Mouse (Mus musculus) kidney, postnatal 0 days (tissue): ENCODE results near the gene Slf2. TPM values are rescaled to one million over a fixed set of nuclear protein-coding genes. Genes with fewer than 3 reads are reported as not detected.
A peak's percentile ranks its signal among the peaks of the same experiment; 100 is the strongest.

Experiments used
- ATAC-seq: fragments of 200-750 bp; cut with Nextera tagmentation; replicated peaks from 2 replicates; pipeline ENCODE4 v1.8.0; 2017; ENCODE audit warnings: low read depth, moderate number of reproducible peaks, moderate TSS enrichment, moderate library complexity; ENCODE audit not compliant: low FRiP score
- DNase-seq: peaks from one replicate; pipeline ENCODE4 v3.0.0-alpha.2; 2016; ENCODE audit warnings: low spot score
- H3K27ac ChIP-seq: fragments of 300-500 bp; sonication (generic); 2 replicates; pipeline ENCODE4 v1.5.1; 2014; ENCODE audit warnings: mild to moderate bottlenecking
- H3K27me3 ChIP-seq: fragments of 300-500 bp; sonication (generic); 2 replicates; pipeline ENCODE4 v1.6.1; 2014; ENCODE audit warnings: low read length, mixed read lengths; ENCODE audit not compliant: insufficient read depth
- H3K36me3 ChIP-seq: fragments of 300-500 bp; sonication (generic); 2 replicates; pipeline ENCODE4 v1.6.1; 2014; ENCODE audit warnings: low read length, mixed read lengths; ENCODE audit not compliant: insufficient read depth
- H3K4me1 ChIP-seq: fragments of 300-500 bp; sonication (generic); replicated peaks from 2 replicates; pipeline ENCODE4 v1.6.1; 2014; ENCODE audit warnings: antibody characterized with exemption, low read length, mixed read lengths; ENCODE audit not compliant: insufficient read depth
- H3K4me2 ChIP-seq: fragments of 300-500 bp; sonication (generic); 2 replicates; pipeline ENCODE4 v1.6.1; 2014; ENCODE audit warnings: mild to moderate bottlenecking, low read length, moderate library complexity, mixed read lengths
- H3K4me3 ChIP-seq: fragments of 300-500 bp; sonication (generic); replicated peaks from 2 replicates; pipeline ENCODE4 v1.5.1; 2014; ENCODE audit warnings: low read depth, low read length
- H3K9ac ChIP-seq: fragments of 300-500 bp; sonication (generic); 2 replicates; pipeline ENCODE4 v1.6.1; 2014; ENCODE audit warnings: low read depth, low read length
- H3K9me3 ChIP-seq: fragments of 300-500 bp; sonication (generic); replicated peaks from 2 replicates; pipeline ENCODE4 v1.6.1; 2016; ENCODE audit warnings: low read length, inconsistent platforms, mixed read lengths
- CTCF ChIP-seq: IDR thresholded peaks from 2 replicates; pipeline ENCODE4 v1.5.1; 2016; ENCODE audit warnings: antibody characterized with exemption, low read depth, mild to moderate bottlenecking, moderate library complexity
- WGBS: fragments of 180-500 bp; shearing (Covaris S2); extraction: QIAGEN DNeasy Blood & Tissue Kit; methylation state at CpG from one replicate; pipeline ENCODE4 v1.1.7; 2014; 5-methylcytosine and 5-hydroxymethylcytosine counted together
- polyA plus RNA-seq: library from polyadenylated mRNA; unstranded; fragments of >200 nt; fragmentation: Nextera tagmentation; extraction: Ambion mirVana; gene quantifications from 2 replicates; pipeline ENCODE4 v1.2.1, GENCODE M21; 2015

The Slf2 gene
- polyA plus RNA-seq = 19.4 and 21.7 TPM in 2 replicates

- ATAC-seq (peak; percentile 96), DNase-seq (peak; percentile 99)
- Histone ChIP-seq H3K4me3 (peak within 1 kb of the TSS; percentile 70), H3K27me3 (no peaks in the 10 kb centered on the region), H3K9ac (peak within 1 kb of the TSS; percentile 59), H3K4me2 (peak within 1 kb of the TSS; percentile 55), H3K36me3 (peaks cover 11% of the 10 kb centered on the region; the same call in 1 of the 2 replicates), H3K9me3 (no peaks in the 10 kb centered on the region), H3K4me1 (peaks cover 3% of the 10 kb centered on the region), H3K27ac (peak within 1 kb of the TSS; percentile 86)
- WGBS = under 1% methylated on average over 54 of the region's 55 CpGs
- peak; percentile 59 for TF ChIP-seq CTCF
These were observed at the start of gene Slf2 for GRCm38 (mm10) chr19:44930744-44931453. TSS of gene Slf2 (plus strand) at chr19:44931151.

DNA sequence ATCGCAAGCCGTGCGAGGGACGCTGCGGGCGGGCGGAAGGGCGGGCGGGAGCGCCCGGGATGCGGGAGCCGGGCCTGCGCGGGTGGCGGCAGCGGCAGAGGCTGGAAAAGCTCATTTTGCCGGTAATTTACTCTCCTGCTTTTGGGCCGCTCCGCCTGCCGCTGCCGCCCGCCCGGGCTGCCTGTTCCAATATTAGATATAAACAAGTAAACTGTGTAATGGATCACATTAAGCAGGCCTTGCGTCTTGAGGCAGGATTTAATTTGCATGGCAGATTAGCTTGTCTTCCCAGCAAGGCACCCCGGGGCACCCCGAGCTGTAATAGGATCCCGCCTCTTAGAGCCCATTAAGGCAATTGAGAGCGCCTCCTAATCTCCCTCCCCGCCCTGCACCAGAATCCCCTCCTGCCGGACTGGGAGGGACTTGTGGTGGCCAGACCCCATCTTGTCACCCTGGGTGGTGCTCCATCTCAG is 48.4 kb upstream of the Slf2 start:
- 0 out of 2 replicates have a peak, but pooled peaks have one; percentile 29 for ATAC-seq

GRCm38 (mm10) chr19:44884331-44884730 is 46.6 kb upstream of the Slf2 start:
- no peak overlapping the region for H3K27ac ChIP-seq
- H3K4me1 ChIP-seq = peaks cover 4% of the 10 kb centered on the region; the same call in 1 of the 2 replicates
- no peak for TF ChIP-seq CTCF
- peak; percentile 52 for DNase-seq
- no peak overlapping the region for H3K4me3 ChIP-seq
- no peaks in the 10 kb centered on the region for H3K36me3 ChIP-seq
- no peak overlapping the region for H3K4me2 ChIP-seq
- H3K9ac ChIP-seq = no peak overlapping the region
- ATAC-seq = no peak
- peaks cover 11% of the 10 kb centered on the region; the same call in 1 of the 2 replicates for H3K27me3 ChIP-seq
- WGBS = 33% methylated on average over 3 of the region's 3 CpGs
- H3K9me3 ChIP-seq = no peaks in the 10 kb centered on the region

More for the DNA sequence above, 48.4 kb upstream of the Slf2 start:
- Histone ChIP-seq H3K9ac (peak overlapping the region; percentile 48), H3K9me3 (no peaks in the 10 kb centered on the region), H3K4me2 (peak overlapping the region; percentile 65), H3K4me1 (peaks cover 4% of the 10 kb centered on the region; the same call in 1 of the 2 replicates), H3K27ac (no peak overlapping the region), H3K4me3 (peak overlapping the region; percentile 37), H3K27me3 (peaks cover 11% of the 10 kb centered on the region; the same call in 1 of the 2 replicates), H3K36me3 (no peaks in the 10 kb centered on the region)
- WGBS = under 1% methylated on average over 25 of the region's 31 CpGs
- peak; percentile 79 for DNase-seq
- no peak for TF ChIP-seq CTCF

DNA sequence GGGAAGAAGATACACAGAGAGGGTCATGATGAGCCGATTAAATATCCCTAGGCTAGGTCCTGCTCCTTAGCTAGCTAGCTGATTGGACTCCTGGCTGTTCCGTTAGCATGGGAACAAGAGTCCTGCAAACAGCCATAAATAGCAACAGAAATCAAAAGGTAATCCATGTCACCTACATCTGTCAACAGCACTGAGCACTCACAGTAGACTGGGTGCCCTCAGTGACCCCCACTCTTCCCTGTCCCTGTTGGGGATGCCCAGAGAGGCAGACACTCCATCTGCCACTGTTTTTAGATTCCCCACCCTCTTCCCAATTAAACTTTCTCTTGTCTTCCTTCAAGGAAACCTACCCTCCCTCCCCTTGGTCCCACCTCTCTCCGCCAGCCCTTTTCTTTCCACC is 44.5 kb upstream of the Slf2 start:
- peaks cover 9% of the 10 kb centered on the region for H3K4me1 ChIP-seq
- H3K4me2 ChIP-seq = no peak overlapping the region

GRCm38 (mm10) chr19:44887679-44888235 is 43.2 kb upstream of the Slf2 start:
- peaks cover 10% of the 10 kb centered on the region for H3K4me1 ChIP-seq

More for the DNA sequence above, 44.5 kb upstream of the Slf2 start:
- ATAC-seq (no peak), DNase-seq (no peak)
- H3K27ac ChIP-seq = no peak overlapping the region
- peaks cover 11% of the 10 kb centered on the region; the same call in 1 of the 2 replicates for H3K27me3 ChIP-seq
- no peaks in the 10 kb centered on the region for H3K36me3 ChIP-seq
- no peak overlapping the region for H3K9ac ChIP-seq
- no peaks in the 10 kb centered on the region for H3K9me3 ChIP-seq
- WGBS = 36% methylated on average over 3 of the region's 3 CpGs
- no peak overlapping the region for H3K4me3 ChIP-seq
- no peak for TF ChIP-seq CTCF

DNA sequence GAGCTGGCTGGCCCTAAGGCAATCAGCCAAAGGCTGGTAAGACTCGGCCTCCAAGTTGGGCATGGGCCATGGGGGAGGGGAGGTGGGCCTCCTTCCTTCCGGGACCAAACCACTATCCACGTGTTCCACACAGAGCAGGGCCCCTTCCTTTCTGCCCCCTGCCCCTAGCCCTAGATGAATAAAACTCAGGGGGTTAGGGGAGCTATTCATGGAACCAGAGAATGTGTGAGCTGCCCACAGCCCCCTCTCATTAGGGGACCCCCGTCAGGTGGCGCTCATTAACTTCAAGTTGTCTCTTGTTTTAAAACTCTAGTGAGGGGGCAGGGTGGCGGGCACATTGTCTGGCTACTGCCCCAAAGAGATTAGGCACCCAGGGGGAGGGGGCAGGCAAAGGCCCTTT is 41.4 kb upstream of the Slf2 start:
- 38% methylated on average over 6 of the region's 6 CpGs for WGBS
- Histone ChIP-seq H3K4me2 (no peak overlapping the region), H3K4me1 (peaks cover 17% of the 10 kb centered on the region), H3K27ac (no peak overlapping the region), H3K27me3 (0 out of 2 replicates have a peak, but pooled peaks cover 4% of the 10 kb centered on the region), H3K9ac (no peak overlapping the region), H3K36me3 (no peaks in the 10 kb centered on the region), H3K9me3 (no peaks in the 10 kb centered on the region), H3K4me3 (no peak overlapping the region)
- no peak for DNase-seq
- TF ChIP-seq CTCF = no peak
- no peak for ATAC-seq

More at GRCm38 (mm10) chr19:44887679-44888235, 43.2 kb upstream of the Slf2 start:
- no peak for ATAC-seq
- DNase-seq = peak; percentile 78
- Histone ChIP-seq H3K4me3 (no peak overlapping the region), H3K27me3 (peaks cover 11% of the 10 kb centered on the region; the same call in 1 of the 2 replicates), H3K4me2 (no peak overlapping the region), H3K36me3 (no peaks in the 10 kb centered on the region), H3K27ac (no peak overlapping the region), H3K9ac (no peak overlapping the region), H3K9me3 (no peaks in the 10 kb centered on the region)
- WGBS = 18% methylated on average over 7 of the region's 7 CpGs
- TF ChIP-seq CTCF = peak; percentile 96
